Mouse (Mus musculus) heart, adult 2 months (tissue): ENCODE measurements at regions not wholly inside any gene's neighbourhood (a gene's known extent, or its start where the extent isn't known, plus 50 kb on each side); places are given as distances from the start of the nearest gene placed in this dataset.

ENCODE experiments used
- CTCF ChIP-seq: fragments of 200-600 bp; IDR thresholded peaks from 2 replicates; pipeline ENCODE4 v1.8.1; 2022; ENCODE audit warnings: antibody characterized with exemption, mild to moderate bottlenecking, moderate library complexity
- EP300 ChIP-seq: fragments of 200-500 bp; IDR thresholded peaks from 2 replicates; pipeline ENCODE4 v1.6.1; 2011; ENCODE audit warnings: low read depth, low read length, control low read depth; ENCODE audit not compliant: insufficient read depth
- POLR2A ChIP-seq: fragments of 200-500 bp; IDR thresholded peaks from 2 replicates; pipeline ENCODE4 v1.6.1; 2011; ENCODE audit warnings: mild to moderate bottlenecking, low read depth, low read length, control low read depth; ENCODE audit not compliant: insufficient read depth

GRCm38 (mm10) chr12:35220002-35220401 is 173.0 kb downstream of the Snx13 start:
- TF ChIP-seq POLR2A (no peak), CTCF (no peak), EP300 (no peak)
